Mouse (Mus musculus) forebrain, postnatal 0 days (tissue): ENCODE measurements around the gene Slc16a11. TPM values are rescaled to one million over a fixed set of nuclear protein-coding genes. Genes with fewer than 3 reads are reported as not detected.

Source experiments
- ATAC-seq: fragments of 200-750 bp; cut with Nextera tagmentation; 2 replicates; pipeline ENCODE4 v1.8.0; 2017; ENCODE audit warnings: mild to moderate bottlenecking, moderate library complexity
- DNase-seq: peaks from one replicate; pipeline ENCODE4 v3.0.0-alpha.2; 2015
- H3K27ac ChIP-seq: fragments of 300-500 bp; sonication (generic); 2 replicates; pipeline ENCODE4 v1.5.1; 2014; ENCODE audit warnings: low read depth, mild to moderate bottlenecking, antibody characterized with exemption, low read length, moderate library complexity, mixed read lengths
- H3K27me3 ChIP-seq: fragments of 300-500 bp; sonication (generic); 2 replicates; pipeline ENCODE4 v1.6.1; 2014; ENCODE audit warnings: mild to moderate bottlenecking, low read length, mixed read lengths; ENCODE audit not compliant: insufficient read depth
- H3K36me3 ChIP-seq: fragments of 300-500 bp; sonication (generic); 2 replicates; pipeline ENCODE4 v1.6.1; 2014; ENCODE audit warnings: mild to moderate bottlenecking, moderate library complexity; ENCODE audit not compliant: insufficient read depth
- H3K4me1 ChIP-seq: fragments of 300-500 bp; sonication (generic); 2 replicates; pipeline ENCODE4 v1.6.1; 2014; ENCODE audit warnings: antibody characterized with exemption; ENCODE audit not compliant: insufficient read depth
- H3K4me2 ChIP-seq: fragments of 300-500 bp; sonication (generic); 2 replicates; pipeline ENCODE4 v1.6.1; 2014; ENCODE audit warnings: low read depth, mild to moderate bottlenecking, moderate library complexity
- H3K4me3 ChIP-seq: fragments of 300-500 bp; sonication (generic); 2 replicates; pipeline ENCODE4 v1.5.1; 2014; ENCODE audit warnings: low read depth, low read length, mixed read lengths
- H3K9ac ChIP-seq: fragments of 300-500 bp; sonication (generic); 2 replicates; pipeline ENCODE4 v1.6.1; 2014; ENCODE audit warnings: mild to moderate bottlenecking
- H3K9me3 ChIP-seq: fragments of 300-500 bp; sonication (generic); 2 replicates; pipeline ENCODE4 v1.6.1; 2016; ENCODE audit warnings: low read length
- CTCF ChIP-seq: sonication (generic); IDR thresholded peaks from 2 replicates; pipeline ENCODE4 v1.5.1; 2016; ENCODE audit warnings: antibody characterized with exemption, control low read depth, low read depth
- WGBS: fragments of 180-500 bp; shearing (Covaris S2); extraction: QIAGEN DNeasy Blood & Tissue Kit; methylation state at CpG from one replicate; pipeline ENCODE4 v1.1.7; 2014; 5-methylcytosine and 5-hydroxymethylcytosine counted together
- microRNA counts: library from miRNA; unstranded; fragments of <30 nt; microRNA quantifications from one replicate; lab custom pipeline; 2015
- microRNA-seq, 2 experiments: library from miRNA; unstranded; fragments of <30 nt; microRNA quantifications; one replicate each; pipeline ENCODE4; 2016
- polyA plus RNA-seq: library from polyadenylated mRNA; unstranded; fragments of >200 nt; fragmentation: Nextera tagmentation; extraction: Ambion mirVana; gene quantifications from 2 replicates; pipeline ENCODE4 v1.2.1, GENCODE M21; 2015
- total RNA-seq: library from RNA; depleted of rRNA; stranded (reverse); fragments of >200 nt; gene quantifications from 2 replicates; pipeline ENCODE4 v1.2.3, GENCODE M21; 2014; rRNA removed

Gene Slc16a11
- total and polyA plus RNA-seq, 2 experiments from 2014 or later = 13.1 to 19.7 TPM

DNA sequence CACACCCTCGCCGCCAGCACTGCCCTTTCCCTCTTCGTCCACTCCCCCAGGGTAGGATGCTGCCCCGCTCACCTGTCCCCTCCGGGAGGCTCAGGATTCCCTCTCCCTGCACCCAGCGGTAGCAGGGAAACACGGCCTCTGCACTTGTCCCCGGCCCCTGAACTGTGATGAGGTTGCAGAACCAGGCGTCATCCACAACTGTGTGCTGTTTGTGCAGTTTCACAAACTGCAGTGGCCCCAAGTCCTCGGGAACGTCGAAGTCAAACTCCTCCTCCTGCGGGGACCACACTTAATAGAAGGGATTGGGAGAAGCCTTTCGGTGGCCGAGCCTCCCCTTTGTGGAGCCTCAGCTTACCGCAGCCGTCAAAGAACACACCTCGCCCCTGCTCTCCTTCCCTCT lies 41.8 kb downstream of the Slc16a11 start:
- H3K4me2 ChIP-seq = no peak overlapping the region
- TF ChIP-seq CTCF = no peak
- H3K27me3 ChIP-seq = peaks cover 36% of the 10 kb centered on the region
- no peak for DNase-seq
- 5% methylated on average over 18 of the region's 18 CpGs for WGBS
- H3K27ac ChIP-seq = no peak overlapping the region
- H3K9me3 ChIP-seq = no peaks in the 10 kb centered on the region
- H3K4me3 ChIP-seq = no peak overlapping the region
- no peak overlapping the region for H3K9ac ChIP-seq
- no peak for ATAC-seq
- no peaks in the 10 kb centered on the region for H3K4me1 ChIP-seq
- no peaks in the 10 kb centered on the region for H3K36me3 ChIP-seq

DNA sequence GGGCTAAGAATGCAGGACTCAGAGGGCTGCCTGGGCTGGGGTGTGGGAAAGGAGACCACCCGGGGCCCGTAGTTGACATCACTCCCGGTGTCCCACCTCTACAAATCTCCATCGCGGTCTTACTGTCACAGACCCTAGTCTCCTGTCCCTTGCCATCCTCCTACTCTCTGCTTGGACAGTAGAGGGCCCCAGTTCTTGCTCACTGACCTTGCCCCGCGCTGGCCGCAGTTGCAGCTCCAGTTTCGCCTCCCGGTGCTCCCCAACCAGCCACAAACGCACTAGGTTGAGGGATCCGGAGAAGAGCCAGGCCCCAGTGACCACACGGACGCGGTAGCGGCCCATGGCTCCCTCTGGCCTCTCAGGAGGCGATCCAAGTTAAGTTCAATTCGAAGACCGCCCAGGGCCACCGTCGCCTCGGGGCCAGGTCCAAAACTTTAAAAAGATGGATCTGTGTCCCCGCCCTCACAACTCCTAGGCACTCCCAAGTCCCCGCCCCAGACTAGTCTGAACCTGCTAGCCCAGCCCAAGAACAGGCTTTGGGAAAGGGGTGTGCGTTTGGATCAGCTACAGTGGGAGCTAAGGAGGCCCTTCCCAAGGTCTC lies 42.5 kb downstream of the Slc16a11 start, which contains the start of gene Alox12:
TSS of gene Alox12 (minus strand) at position 423 of the 601 bp plus-strand sequence.
- Histone ChIP-seq H3K4me1 (no peaks in the 10 kb centered on the region), H3K27me3 (peaks cover 36% of the 10 kb centered on the region), H3K4me2 (no peak within 1 kb of the TSS), H3K9me3 (no peaks in the 10 kb centered on the region), H3K27ac (no peak within 1 kb of the TSS), H3K36me3 (no peaks in the 10 kb centered on the region), H3K9ac (no peak within 1 kb of the TSS), H3K4me3 (no peak within 1 kb of the TSS)
- DNase-seq = no peak
- ATAC-seq = no peak
- 3% methylated on average over 25 of the region's 25 CpGs for WGBS
- TF ChIP-seq CTCF = peak; percentile 29; the same call in 1 of the 2 replicates

DNA sequence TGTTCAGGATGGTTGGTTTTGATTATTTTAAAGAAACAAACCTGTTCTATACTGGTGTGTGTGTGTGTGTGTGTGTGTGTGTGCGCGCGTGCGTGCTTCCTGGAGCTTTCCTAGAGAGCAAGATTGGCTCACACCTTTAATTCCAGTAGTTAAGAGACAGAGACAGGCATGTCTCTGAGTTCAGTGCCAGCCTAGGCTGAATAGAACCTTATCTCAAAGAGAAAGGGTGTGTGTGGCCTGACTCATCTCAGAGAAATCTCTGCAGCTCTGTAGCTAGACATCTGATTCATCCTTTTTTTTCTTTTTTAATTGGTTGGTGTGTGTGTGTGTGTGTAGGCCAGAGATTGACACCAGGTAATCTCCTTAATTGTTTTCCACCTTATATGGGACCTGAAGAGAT lies 46.5 kb downstream of the Slc16a11 start:
- no peaks in the 10 kb centered on the region for H3K36me3 ChIP-seq
- no peak for ATAC-seq
- H3K9me3 ChIP-seq = no peaks in the 10 kb centered on the region
- TF ChIP-seq CTCF = no peak
- H3K9ac ChIP-seq = no peak overlapping the region
- DNase-seq = no peak
- H3K4me3 ChIP-seq = no peak overlapping the region
- H3K4me1 ChIP-seq = no peaks in the 10 kb centered on the region
- peaks cover 18% of the 10 kb centered on the region for H3K27me3 ChIP-seq
- H3K4me2 ChIP-seq = no peak overlapping the region
- no peak overlapping the region for H3K27ac ChIP-seq
- 92% methylated on average over 4 of the region's 4 CpGs for WGBS

DNA sequence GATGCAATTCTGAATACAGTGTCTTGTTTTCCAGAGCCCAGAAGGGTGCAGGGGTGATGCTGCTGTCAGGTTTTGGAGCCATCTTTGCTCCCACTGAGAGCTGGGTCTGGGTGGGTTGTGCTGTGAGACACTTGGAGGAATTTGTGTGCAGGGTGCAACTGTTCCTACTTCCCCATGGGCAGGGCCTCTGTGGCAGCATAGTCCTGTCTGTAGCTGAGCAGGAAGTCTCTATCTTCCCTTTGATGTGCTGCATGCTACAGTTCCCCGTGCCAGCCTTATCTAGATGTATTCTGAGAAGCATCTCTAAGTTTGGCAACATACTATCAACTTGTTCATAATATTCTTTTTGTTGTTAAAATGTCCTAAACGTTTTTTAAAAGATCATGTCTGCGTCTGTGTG lies 52.7 kb downstream of the Slc16a11 start:
- no peak overlapping the region for H3K27ac ChIP-seq
- DNase-seq (no peak), ATAC-seq (no peak)
- H3K9me3 ChIP-seq = no peaks in the 10 kb centered on the region
- no peak overlapping the region for H3K4me2 ChIP-seq
- no peak overlapping the region for H3K4me3 ChIP-seq
- H3K27me3 ChIP-seq = no peaks in the 10 kb centered on the region
- no peaks in the 10 kb centered on the region for H3K36me3 ChIP-seq
- H3K4me1 ChIP-seq = no peaks in the 10 kb centered on the region
- H3K9ac ChIP-seq = no peak overlapping the region
- 56% methylated on average over 3 of the region's 3 CpGs for WGBS
- TF ChIP-seq CTCF = no peak

DNA sequence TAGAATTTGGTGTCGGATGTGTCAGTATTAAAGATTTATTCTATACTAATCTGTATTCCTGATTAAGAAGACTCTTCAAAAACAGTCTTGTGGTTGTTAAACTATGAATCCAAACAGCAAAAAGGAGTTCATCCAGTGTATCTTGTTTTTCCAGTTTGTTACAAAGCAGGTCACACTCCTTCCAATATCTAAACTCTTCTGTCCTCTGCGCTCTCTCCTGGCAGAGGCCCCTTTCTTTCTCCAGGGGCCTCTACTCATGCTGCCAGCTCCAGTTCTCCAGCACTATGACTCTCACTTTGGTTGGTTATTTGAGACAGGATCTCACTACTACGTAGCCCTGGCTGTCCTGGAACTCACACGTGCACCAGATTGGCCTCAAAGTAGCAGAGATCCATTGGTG lies 53.3 kb downstream of the Slc16a11 start:
- Histone ChIP-seq H3K4me3 (no peak overlapping the region), H3K27ac (no peak overlapping the region), H3K4me2 (no peak overlapping the region), H3K9ac (no peak overlapping the region), H3K4me1 (no peaks in the 10 kb centered on the region), H3K36me3 (no peaks in the 10 kb centered on the region), H3K9me3 (no peaks in the 10 kb centered on the region), H3K27me3 (no peaks in the 10 kb centered on the region)
- DNase-seq (no peak), ATAC-seq (no peak)
- 78% methylated on average over 4 of the region's 4 CpGs for WGBS
- no peak for TF ChIP-seq CTCF

MicroRNA genes within 50 kb of the gene (microRNA counts, 519-probe panel; counts per million panel counts)
- microRNA mmu-miR-195 (lab: Ali Mortazavi, UCI) (not detected), microRNA mmu-miR-497 (lab: Ali Mortazavi, UCI) (not detected)

Small RNA genes lying within 50 kb of the gene (microRNA-seq; reads per million reads assigned to microRNA genes)
- gene Mir195a (1,973 to 2,975 reads per million in 2 experiments), gene Mir497 (0 reads per million in 2 experiments), gene Mir497b (0 reads per million in 2 experiments)

Other genes starting within 250 kb of the Slc16a11 start
- gene Cldn7, start 248.0 kb upstream of the Slc16a11 start, total RNA-seq = not detected in 2 replicates
- 0.34 and 0.42 TPM in 2 replicates for gene Cldn7, start 248.0 kb upstream of the Slc16a11 start, polyA plus RNA-seq
- gene Ctdnep1, start 231.6 kb upstream of the Slc16a11 start, total RNA-seq = 29.7 and 41.4 TPM in 2 replicates
- 21.2 and 23.2 TPM in 2 replicates for gene Ctdnep1, start 231.6 kb upstream of the Slc16a11 start, polyA plus RNA-seq
- 115 and 124 TPM in 2 replicates for gene Elp5, start 230.2 kb upstream of the Slc16a11 start, total RNA-seq
- 187 and 198 TPM in 2 replicates for gene Elp5, start 230.2 kb upstream of the Slc16a11 start, polyA plus RNA-seq
- 246 and 261 TPM in 2 replicates for gene Gabarap, start 221.6 kb upstream of the Slc16a11 start, total RNA-seq
- 574 and 668 TPM in 2 replicates for gene Gabarap, start 221.6 kb upstream of the Slc16a11 start, polyA plus RNA-seq
- 47.6 and 52.7 TPM in 2 replicates for gene Phf23, start 217.0 kb upstream of the Slc16a11 start, total RNA-seq
- 48.0 and 49.7 TPM in 2 replicates for gene Phf23, start 217.0 kb upstream of the Slc16a11 start, polyA plus RNA-seq
- gene Dvl2, start 212.2 kb upstream of the Slc16a11 start, total RNA-seq = 31.9 and 43.9 TPM in 2 replicates
- gene Dvl2, start 212.2 kb upstream of the Slc16a11 start, polyA plus RNA-seq = 12.7 and 15.7 TPM in 2 replicates
- 45.1 and 47.7 TPM in 2 replicates for gene Acadvl, start 197.3 kb upstream of the Slc16a11 start, total RNA-seq
- 47.9 and 51.5 TPM in 2 replicates for gene Acadvl, start 197.3 kb upstream of the Slc16a11 start, polyA plus RNA-seq
- gene Dlg4, start 195.8 kb upstream of the Slc16a11 start, total RNA-seq = 214 and 230 TPM in 2 replicates
- 12.1 and 14.3 TPM in 2 replicates for gene Dlg4, start 195.8 kb upstream of the Slc16a11 start, polyA plus RNA-seq
- gene Asgr1, start 158.7 kb upstream of the Slc16a11 start, total RNA-seq = 3.0 and 5.4 TPM in 2 replicates
- gene Asgr1, start 158.7 kb upstream of the Slc16a11 start, polyA plus RNA-seq = 4.3 and 4.5 TPM in 2 replicates
- gene Asgr2, start 120.1 kb upstream of the Slc16a11 start, total RNA-seq = not detected in 2 replicates
- not detected in 2 replicates for gene Asgr2, start 120.1 kb upstream of the Slc16a11 start, polyA plus RNA-seq
- 1.0 and 1.1 TPM in 2 replicates for gene Mgl2, start 82.4 kb upstream of the Slc16a11 start, total RNA-seq
- gene Mgl2, start 82.4 kb upstream of the Slc16a11 start, polyA plus RNA-seq = 1.5 and 1.9 TPM in 2 replicates
- 0.67 and 1.3 TPM in 2 replicates for gene Clec10a, start 56.6 kb upstream of the Slc16a11 start, total RNA-seq
- gene Clec10a, start 56.6 kb upstream of the Slc16a11 start, polyA plus RNA-seq = 1.6 TPM in 2 replicates
- 9.8 and 10.9 TPM in 2 replicates for gene Slc16a13, start 8.3 kb downstream of the Slc16a11 start, total RNA-seq
- gene Slc16a13, start 8.3 kb downstream of the Slc16a11 start, polyA plus RNA-seq = 8.2 and 9.6 TPM in 2 replicates
- gene Bcl6b, start 17.0 kb downstream of the Slc16a11 start, total RNA-seq = 4.2 TPM in 2 replicates
- gene Bcl6b, start 17.0 kb downstream of the Slc16a11 start, polyA plus RNA-seq = 3.8 and 5.3 TPM in 2 replicates
- 48.7 and 54.1 TPM in 2 replicates for gene 0610010K14Rik, start 25.2 kb downstream of the Slc16a11 start, total RNA-seq
- 161 and 207 TPM in 2 replicates for gene 0610010K14Rik, start 25.2 kb downstream of the Slc16a11 start, polyA plus RNA-seq
- gene Gm21988, start 27.1 kb downstream of the Slc16a11 start, total RNA-seq = 4.9 and 7.4 TPM in 2 replicates
- gene Gm21988, start 27.1 kb downstream of the Slc16a11 start, polyA plus RNA-seq = 16.6 and 19.4 TPM in 2 replicates
- gene Rnasek, start 27.1 kb downstream of the Slc16a11 start, total RNA-seq = 24.6 and 48.0 TPM in 2 replicates
- gene Rnasek, start 27.1 kb downstream of the Slc16a11 start, polyA plus RNA-seq = 520 and 544 TPM in 2 replicates
- 0.10 and 0.31 TPM in 2 replicates for gene Alox12, start 42.6 kb downstream of the Slc16a11 start, total RNA-seq
- 0.46 and 0.59 TPM in 2 replicates for gene Alox12, start 42.6 kb downstream of the Slc16a11 start, polyA plus RNA-seq
- 0.10 TPM in 1 of 2 replicates, not detected in the other for gene Alox12e, start 109.9 kb downstream of the Slc16a11 start, total RNA-seq
- gene Alox12e, start 109.9 kb downstream of the Slc16a11 start, polyA plus RNA-seq = 0.08 TPM in 2 replicates
- gene Alox15, start 139.3 kb downstream of the Slc16a11 start, total RNA-seq = not detected in 2 replicates
- 0.09 TPM in 1 of 2 replicates, not detected in the other for gene Alox15, start 139.3 kb downstream of the Slc16a11 start, polyA plus RNA-seq
- 24.5 and 30.7 TPM in 2 replicates for gene Pelp1, start 197.3 kb downstream of the Slc16a11 start, total RNA-seq
- gene Pelp1, start 197.3 kb downstream of the Slc16a11 start, polyA plus RNA-seq = 21.0 and 31.3 TPM in 2 replicates
- 71.9 and 74.4 TPM in 2 replicates for gene Arrb2, start 219.9 kb downstream of the Slc16a11 start, total RNA-seq
- 39.6 and 44.9 TPM in 2 replicates for gene Arrb2, start 219.9 kb downstream of the Slc16a11 start, polyA plus RNA-seq
- 21.2 and 41.3 TPM in 2 replicates for gene Med11, start 239.2 kb downstream of the Slc16a11 start, total RNA-seq
- 35.3 and 35.6 TPM in 2 replicates for gene Med11, start 239.2 kb downstream of the Slc16a11 start, polyA plus RNA-seq
- gene Zmynd15, start 246.7 kb downstream of the Slc16a11 start, total RNA-seq = 0.54 and 1.1 TPM in 2 replicates
- gene Zmynd15, start 246.7 kb downstream of the Slc16a11 start, polyA plus RNA-seq = 0.24 and 0.84 TPM in 2 replicates
- 2.2 and 2.3 TPM in 2 replicates for gene Cxcl16, start 247.2 kb downstream of the Slc16a11 start, total RNA-seq
- gene Cxcl16, start 247.2 kb downstream of the Slc16a11 start, polyA plus RNA-seq = 2.0 and 2.4 TPM in 2 replicates